Mouse (Mus musculus) spleen, adult 12 weeks (tissue): ENCODE measurements at regions not wholly inside any gene's neighbourhood (a gene's known extent, or its start where the extent isn't known, plus 50 kb on each side); places are given as distances from the start of the nearest gene placed in this dataset.

ENCODE experiments used
- DNase-seq: peaks from one replicate; pipeline ENCODE4 v3.0.0; 2022; ENCODE audit warnings: low spot score

- no peak for DNase-seq
Measured at GRCm38 (mm10) chr15:68811041-68811440, 2310.3 kb upstream of the Lrrc6 start.

GRCm38 (mm10) chr15:68810593-68810992 lies 2309.9 kb upstream of the Lrrc6 start:
- no peak for DNase-seq

- DNase-seq, result no peak
Measured at GRCm38 (mm10) chr15:68808175-68808574, 2307.5 kb upstream of the Lrrc6 start.

- no peak for DNase-seq
Measured at GRCm38 (mm10) chr15:68804254-68804653, 2303.5 kb upstream of the Lrrc6 start.

- DNase-seq, result no peak
Measured at GRCm38 (mm10) chr15:68801763-68802162, 2301.1 kb upstream of the Lrrc6 start.

GRCm38 (mm10) chr15:68797406-68797805 lies 2296.7 kb upstream of the Lrrc6 start:
- DNase-seq, result no peak

GRCm38 (mm10) chr15:68795239-68795960 lies 2294.7 kb upstream of the Lrrc6 start:
- no peak for DNase-seq

GRCm38 (mm10) chr15:68759948-68760347 lies 2259.2 kb upstream of the Lrrc6 start:
- no peak for DNase-seq

- no peak for DNase-seq
Measured at GRCm38 (mm10) chr15:68755255-68755654, 2254.5 kb upstream of the Lrrc6 start.

- no peak for DNase-seq
Measured at GRCm38 (mm10) chr15:68754834-68755233, 2254.1 kb upstream of the Lrrc6 start.

- DNase-seq, result no peak
Measured at GRCm38 (mm10) chr15:68739344-68739743, 2238.6 kb upstream of the Lrrc6 start.

- no peak for DNase-seq
Measured at GRCm38 (mm10) chr15:68721250-68721649, 2220.5 kb upstream of the Lrrc6 start.

GRCm38 (mm10) chr15:68719486-68719885 lies 2218.8 kb upstream of the Lrrc6 start:
- DNase-seq, result no peak

GRCm38 (mm10) chr15:68714337-68714736 lies 2213.6 kb upstream of the Lrrc6 start:
- no peak for DNase-seq

- no peak for DNase-seq
Measured at GRCm38 (mm10) chr15:68707306-68707705, 2206.6 kb upstream of the Lrrc6 start.

- DNase-seq, result no peak
Measured at GRCm38 (mm10) chr15:68695041-68695650, 2194.4 kb upstream of the Lrrc6 start.

GRCm38 (mm10) chr15:68667462-68667861 lies 2166.8 kb upstream of the Lrrc6 start:
- DNase-seq, result no peak

GRCm38 (mm10) chr15:68665331-68665730 lies 2164.6 kb upstream of the Lrrc6 start:
- no peak for DNase-seq

GRCm38 (mm10) chr15:68656722-68657121 lies 2156.0 kb upstream of the Lrrc6 start:
- no peak for DNase-seq

GRCm38 (mm10) chr15:68655046-68655445 lies 2154.3 kb upstream of the Lrrc6 start:
- no peak for DNase-seq

- DNase-seq, result no peak
Measured at GRCm38 (mm10) chr15:68650609-68651008, 2149.9 kb upstream of the Lrrc6 start.

- DNase-seq, result no peak
Measured at GRCm38 (mm10) chr15:68650033-68650432, 2149.3 kb upstream of the Lrrc6 start.

GRCm38 (mm10) chr15:68646865-68647264 lies 2146.2 kb upstream of the Lrrc6 start:
- DNase-seq, result no peak

GRCm38 (mm10) chr15:68644862-68645261 lies 2144.2 kb upstream of the Lrrc6 start:
- no peak for DNase-seq
